Mouse (Mus musculus) stomach, embryonic 14.5 days (tissue): ENCODE measurements around the gene Ttc39a. TPM values are rescaled to one million over a fixed set of nuclear protein-coding genes. Genes with fewer than 3 reads are reported as not detected.

Experiments used
- ATAC-seq: fragments of 200-750 bp; cut with Nextera tagmentation; 2 replicates; pipeline ENCODE4 v1.8.0; 2017; ENCODE audit warnings: low read depth, moderate TSS enrichment; ENCODE audit not compliant: insufficient number of reproducible peaks, insufficient read depth, low FRiP score
- H3K27ac ChIP-seq: fragments of 300-500 bp; sonication (generic); 2 replicates; pipeline ENCODE4 v1.5.1; 2014; ENCODE audit warnings: mild to moderate bottlenecking, low read length, moderate library complexity, mixed read lengths
- H3K27me3 ChIP-seq: fragments of 300-500 bp; sonication (generic); 2 replicates; pipeline ENCODE4 v1.6.1; 2014; ENCODE audit warnings: low read length, control low read depth, mixed read lengths; ENCODE audit not compliant: control insufficient read depth, insufficient read depth
- H3K36me3 ChIP-seq: fragments of 300-500 bp; sonication (generic); 2 replicates; pipeline ENCODE4 v1.6.1; 2014; ENCODE audit warnings: mild to moderate bottlenecking, control low read depth, low read length, moderate library complexity, mixed read lengths; ENCODE audit not compliant: control insufficient read depth, insufficient read depth
- H3K4me1 ChIP-seq: fragments of 300-500 bp; sonication (generic); 2 replicates; pipeline ENCODE4 v1.6.1; 2014; ENCODE audit warnings: low read length, control low read depth, mixed read lengths; ENCODE audit not compliant: control insufficient read depth, insufficient read depth
- H3K4me2 ChIP-seq: fragments of 300-500 bp; sonication (generic); replicated peaks from 2 replicates; pipeline ENCODE4 v1.6.1; 2014; ENCODE audit warnings: low read depth, low read length, control low read depth
- H3K4me3 ChIP-seq: fragments of 300-500 bp; sonication (generic); 2 replicates; pipeline ENCODE4 v1.5.1; 2014; ENCODE audit warnings: low read depth, low read length, control low read depth
- H3K9ac ChIP-seq: fragments of 300-500 bp; sonication (generic); replicated peaks from 2 replicates; pipeline ENCODE4 v1.6.1; 2014; ENCODE audit warnings: low read depth, mild to moderate bottlenecking, control low read depth, low read length, moderate library complexity, mixed read lengths
- H3K9me3 ChIP-seq: fragments of 300-500 bp; sonication (generic); 2 replicates; pipeline ENCODE4 v1.6.1; 2016; ENCODE audit warnings: low read depth, low read length, control low read depth; ENCODE audit not compliant: control insufficient read depth
- WGBS: fragments of 180-500 bp; shearing (Covaris S2); extraction: QIAGEN DNeasy Blood & Tissue Kit; methylation state at CpG from one replicate; pipeline ENCODE4 v1.1.7; 2014; 5-methylcytosine and 5-hydroxymethylcytosine counted together
- polyA plus RNA-seq: library from polyadenylated mRNA; unstranded; fragments of >200 nt; fragmentation: Nextera tagmentation; extraction: Ambion mirVana; gene quantifications from 2 replicates; pipeline ENCODE4 v1.2.1, GENCODE M21; 2014

Ttc39a gene
- polyA plus RNA-seq, 1 experiment from 2014 or later: 10.1 TPM

GRCm38 (mm10) chr4:109456821-109457220 is 50.4 kb downstream of the Ttc39a start:
- Histone ChIP-seq H3K4me2 (no peak overlapping the region), H3K4me3 (no peak overlapping the region), H3K27me3 (no peaks in the 10 kb centered on the region), H3K4me1 (peaks cover 11% of the 10 kb centered on the region; the same call in 1 of the 2 replicates), H3K9me3 (no peaks in the 10 kb centered on the region), H3K9ac (no peak overlapping the region), H3K27ac (no peak overlapping the region), H3K36me3 (peaks cover 6% of the 10 kb centered on the region)
- ATAC-seq: no peak
- WGBS: 85% methylated on average over 6 of the region's 6 CpGs

GRCm38 (mm10) chr4:109460421-109461179 is 54.2 kb downstream of the Ttc39a start:
- Histone ChIP-seq H3K27ac (peak overlapping the region; percentile 81), H3K4me1 (peaks cover 11% of the 10 kb centered on the region; the same call in 1 of the 2 replicates), H3K9ac (no peak overlapping the region), H3K4me2 (no peak overlapping the region), H3K36me3 (no peaks in the 10 kb centered on the region), H3K9me3 (no peaks in the 10 kb centered on the region), H3K27me3 (no peaks in the 10 kb centered on the region), H3K4me3 (no peak overlapping the region)
- ATAC-seq: peak; percentile 90; the same call in 1 of the 2 replicates
- 32% methylated on average over 3 of the region's 3 CpGs for WGBS

- H3K27ac ChIP-seq: no peak overlapping the region
- H3K4me2 ChIP-seq: no peak overlapping the region
- no peak for ATAC-seq
- no peaks in the 10 kb centered on the region for H3K27me3 ChIP-seq
- H3K9ac ChIP-seq: no peak overlapping the region
- no peaks in the 10 kb centered on the region for H3K36me3 ChIP-seq
- no peak overlapping the region for H3K4me3 ChIP-seq
- peaks cover 11% of the 10 kb centered on the region; the same call in 1 of the 2 replicates for H3K4me1 ChIP-seq
- no peaks in the 10 kb centered on the region for H3K9me3 ChIP-seq
Observed at GRCm38 (mm10) chr4:109463892-109464291, 57.5 kb downstream of the Ttc39a start.

- Histone ChIP-seq H3K4me1 (0 out of 2 replicates have a peak, but pooled peaks cover 3% of the 10 kb centered on the region), H3K27ac (no peak overlapping the region), H3K36me3 (no peaks in the 10 kb centered on the region), H3K4me2 (no peak overlapping the region), H3K9ac (no peak overlapping the region), H3K9me3 (no peaks in the 10 kb centered on the region), H3K27me3 (no peaks in the 10 kb centered on the region), H3K4me3 (no peak overlapping the region)
- no peak for ATAC-seq
Observed at GRCm38 (mm10) chr4:109467687-109468086, 61.3 kb downstream of the Ttc39a start.

DNA sequence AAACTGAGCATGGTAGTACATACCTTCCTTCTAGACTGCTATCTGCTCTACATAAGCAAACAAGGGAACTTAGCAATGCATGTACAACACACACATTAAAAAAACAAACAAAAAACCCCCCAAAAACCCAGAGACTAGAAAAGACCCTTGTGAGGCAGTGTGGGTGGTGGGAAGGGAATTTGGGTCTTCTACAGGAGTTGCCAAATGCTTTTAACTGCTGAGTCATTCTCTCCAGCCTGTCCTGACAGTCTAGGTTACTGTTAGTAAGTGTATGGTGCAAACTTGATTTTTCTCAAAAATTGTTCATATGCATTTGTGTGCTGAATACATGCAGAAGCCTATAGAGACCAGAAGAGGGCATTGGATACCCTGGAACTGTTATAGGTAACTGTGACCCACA is 65.2 kb downstream of the Ttc39a start:
- H3K4me1 ChIP-seq: peaks cover 8% of the 10 kb centered on the region; the same call in 1 of the 2 replicates
- no peak overlapping the region for H3K4me3 ChIP-seq
- no peak for ATAC-seq
- H3K36me3 ChIP-seq: no peaks in the 10 kb centered on the region
- H3K27me3 ChIP-seq: no peaks in the 10 kb centered on the region
- no peaks in the 10 kb centered on the region for H3K9me3 ChIP-seq
- H3K27ac ChIP-seq: no peak overlapping the region
- H3K9ac ChIP-seq: no peak overlapping the region
- no peak overlapping the region for H3K4me2 ChIP-seq

DNA sequence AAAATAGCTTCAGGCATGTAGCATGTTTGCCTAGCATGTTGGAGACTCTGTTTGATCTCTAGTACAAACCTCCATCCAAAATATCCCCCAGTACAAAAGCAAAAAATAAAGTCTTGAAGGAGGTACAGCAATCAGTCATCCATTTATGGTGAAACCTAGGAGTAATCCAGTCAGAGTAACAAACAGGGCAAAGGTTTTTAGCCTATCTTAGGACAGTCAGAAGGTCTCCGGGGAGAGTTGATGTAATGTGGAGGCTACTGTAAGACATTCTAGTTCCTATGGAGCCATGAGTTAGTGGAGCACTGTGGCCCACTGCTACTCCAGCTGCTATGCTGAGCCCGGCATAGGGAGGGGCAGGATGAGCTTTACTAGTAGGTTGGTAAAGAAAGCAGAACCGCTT is 66.1 kb downstream of the Ttc39a start:
- H3K36me3 ChIP-seq: no peaks in the 10 kb centered on the region
- H3K9me3 ChIP-seq: no peaks in the 10 kb centered on the region
- ATAC-seq: no peak
- H3K27ac ChIP-seq: no peak overlapping the region
- H3K4me2 ChIP-seq: no peak overlapping the region
- H3K4me1 ChIP-seq: peaks cover 8% of the 10 kb centered on the region; the same call in 1 of the 2 replicates
- no peak overlapping the region for H3K4me3 ChIP-seq
- 87% methylated on average over 3 of the region's 3 CpGs for WGBS
- no peaks in the 10 kb centered on the region for H3K27me3 ChIP-seq
- no peak overlapping the region for H3K9ac ChIP-seq

DNA sequence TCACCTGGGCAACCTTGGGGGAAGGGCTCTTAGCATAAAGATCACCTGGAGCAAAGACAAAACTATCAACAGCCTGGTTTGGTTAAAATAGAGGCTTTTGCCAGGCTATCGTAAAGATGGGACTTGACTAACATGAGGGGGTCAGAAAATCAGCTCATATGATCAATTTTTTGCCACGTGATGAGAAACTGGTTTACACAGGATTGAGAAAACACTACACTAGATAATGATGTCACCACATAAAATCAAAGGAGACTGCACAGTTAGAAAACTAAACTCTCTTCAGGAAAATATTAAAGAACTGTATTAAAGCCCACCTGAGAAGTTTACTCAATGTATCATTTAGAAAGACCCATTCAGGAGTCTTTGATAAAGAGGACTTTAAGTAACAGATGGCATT is 68.7 kb downstream of the Ttc39a start:
- no peak for ATAC-seq
- H3K36me3 ChIP-seq: no peaks in the 10 kb centered on the region
- no peak overlapping the region; the same call in 1 of the 2 replicates for H3K9ac ChIP-seq
- no peaks in the 10 kb centered on the region for H3K27me3 ChIP-seq
- peak overlapping the region; percentile 78 for H3K4me2 ChIP-seq
- H3K4me3 ChIP-seq: peak overlapping the region; percentile 76
- peaks cover 8% of the 10 kb centered on the region; the same call in 1 of the 2 replicates for H3K4me1 ChIP-seq
- no peak overlapping the region for H3K27ac ChIP-seq
- H3K9me3 ChIP-seq: no peaks in the 10 kb centered on the region
- WGBS: 43% methylated on average over 2 of the region's 2 CpGs

GRCm38 (mm10) chr4:109475577-109476553 is 69.4 kb downstream of the Ttc39a start:
- H3K9me3 ChIP-seq: no peaks in the 10 kb centered on the region
- under 1% methylated on average over 47 of the region's 68 CpGs for WGBS
- peaks cover 8% of the 10 kb centered on the region; the same call in 1 of the 2 replicates for H3K4me1 ChIP-seq
- peak overlapping the region; percentile 79 for H3K9ac ChIP-seq
- H3K4me3 ChIP-seq: peak overlapping the region; percentile 76
- H3K36me3 ChIP-seq: no peaks in the 10 kb centered on the region
- no peaks in the 10 kb centered on the region for H3K27me3 ChIP-seq
- peak; percentile 65 for ATAC-seq
- peak overlapping the region; percentile 78 for H3K4me2 ChIP-seq
- H3K27ac ChIP-seq: peak overlapping the region; percentile 79
